Mouse (Mus musculus): ENCODE measurements around the gene Mphosph10. TPM values are rescaled to one million over a fixed set of nuclear protein-coding genes. Genes with fewer than 3 reads are reported as not detected.

The Mphosph10 gene
- total and polyA plus RNA-seq, 2 experiments from 2014 or later = 2.6 to 18.4 TPM

GRCm38 (mm10) chr7:64349147-64349861, 42.8 kb downstream of the Mphosph10 start:
- no peak overlapping the region for H3K4me3 ChIP-seq (ENCODE audit: low read depth, low read length)
- H3K27ac ChIP-seq (ENCODE audit: low read depth) = no peak overlapping the region
- H3K36me3 ChIP-seq (replicated peaks; ENCODE audit: control insufficient read depth, insufficient read depth, low read length) = peaks cover 67% of the 10 kb centered on the region
- no peak overlapping the region for H3K4me2 ChIP-seq (ENCODE audit: low read depth, low read length)
- DNase-seq (ENCODE audit: low spot score) = no peak
- no peaks in the 10 kb centered on the region for H3K27me3 ChIP-seq (ENCODE audit: control insufficient read depth, insufficient read depth, low read length)
- no peak for ATAC-seq (ENCODE audit: insufficient read depth, low read depth)
- 76% methylated on average over 15 of the region's 15 CpGs for WGBS
- TF ChIP-seq EP300 (IDR thresholded peaks at IDR 0.05; ENCODE audit: low read depth) = no peak
- TF ChIP-seq CTCF (IDR thresholded peaks at IDR 0.05; ENCODE audit: low read depth) = no peak
- H3K4me1 ChIP-seq (ENCODE audit: control insufficient read depth, insufficient read depth) = no peaks in the 10 kb centered on the region
- H3K9ac ChIP-seq (replicated peaks; ENCODE audit: low read depth, low read length) = no peak overlapping the region
- H3K9me3 ChIP-seq (replicated peaks; ENCODE audit: control insufficient read depth, low read length) = no peaks in the 10 kb centered on the region

- Histone ChIP-seq H3K9me3 (replicated peaks; ENCODE audit: control insufficient read depth, low read length) (no peaks in the 10 kb centered on the region), H3K9ac (replicated peaks; ENCODE audit: low read depth, low read length) (no peak overlapping the region), H3K36me3 (replicated peaks; ENCODE audit: control insufficient read depth, insufficient read depth, low read length) (peaks cover 58% of the 10 kb centered on the region), H3K4me2 (ENCODE audit: low read depth, low read length) (no peak overlapping the region), H3K27ac (ENCODE audit: low read depth) (no peak overlapping the region), H3K27me3 (ENCODE audit: control insufficient read depth, insufficient read depth, low read length) (no peaks in the 10 kb centered on the region), H3K4me1 (ENCODE audit: control insufficient read depth, insufficient read depth) (no peaks in the 10 kb centered on the region), H3K4me3 (ENCODE audit: low read depth, low read length) (no peak overlapping the region)
- TF ChIP-seq EP300 (IDR thresholded peaks at IDR 0.05; ENCODE audit: low read depth) (no peak), CTCF (IDR thresholded peaks at IDR 0.05; ENCODE audit: low read depth) (no peak)
- ATAC-seq (ENCODE audit: insufficient read depth, low read depth) (no peak), DNase-seq (ENCODE audit: low spot score) (no peak)
- 93% methylated on average over 1 of the region's 1 CpGs for WGBS
These were observed 44.3 kb downstream of the Mphosph10 start for GRCm38 (mm10) chr7:64347813-64348212.

GRCm38 (mm10) chr7:64332686-64333085, 59.4 kb downstream of the Mphosph10 start:
- DNase-seq (ENCODE audit: low spot score) (no peak), ATAC-seq (ENCODE audit: insufficient read depth, low read depth) (no peak)
- H3K27me3 ChIP-seq (ENCODE audit: control insufficient read depth, insufficient read depth, low read length) = no peaks in the 10 kb centered on the region
- peaks cover 53% of the 10 kb centered on the region for H3K36me3 ChIP-seq (replicated peaks; ENCODE audit: control insufficient read depth, insufficient read depth, low read length)
- 90% methylated on average over 1 of the region's 1 CpGs for WGBS
- TF ChIP-seq CTCF (IDR thresholded peaks at IDR 0.05; ENCODE audit: low read depth) = no peak
- no peak for TF ChIP-seq EP300 (IDR thresholded peaks at IDR 0.05; ENCODE audit: low read depth)
- H3K4me2 ChIP-seq (ENCODE audit: low read depth, low read length) = no peak overlapping the region
- no peak overlapping the region for H3K9ac ChIP-seq (replicated peaks; ENCODE audit: low read depth, low read length)
- no peaks in the 10 kb centered on the region for H3K9me3 ChIP-seq (replicated peaks; ENCODE audit: control insufficient read depth, low read length)
- no peaks in the 10 kb centered on the region for H3K4me1 ChIP-seq (ENCODE audit: control insufficient read depth, insufficient read depth)
- no peak overlapping the region for H3K4me3 ChIP-seq (ENCODE audit: low read depth, low read length)
- no peak overlapping the region for H3K27ac ChIP-seq (ENCODE audit: low read depth)

GRCm38 (mm10) chr7:64331309-64331708, 60.8 kb downstream of the Mphosph10 start:
- ATAC-seq (ENCODE audit: insufficient read depth, low read depth) (no peak), DNase-seq (ENCODE audit: low spot score) (no peak)
- H3K4me1 ChIP-seq (ENCODE audit: control insufficient read depth, insufficient read depth) = no peaks in the 10 kb centered on the region
- no peak for TF ChIP-seq CTCF (IDR thresholded peaks at IDR 0.05; ENCODE audit: low read depth)
- no peak for TF ChIP-seq EP300 (IDR thresholded peaks at IDR 0.05; ENCODE audit: low read depth)
- WGBS = 85% methylated on average over 3 of the region's 3 CpGs
- H3K4me2 ChIP-seq (ENCODE audit: low read depth, low read length) = no peak overlapping the region
- H3K9me3 ChIP-seq (replicated peaks; ENCODE audit: control insufficient read depth, low read length) = no peaks in the 10 kb centered on the region
- H3K27me3 ChIP-seq (ENCODE audit: control insufficient read depth, insufficient read depth, low read length) = no peaks in the 10 kb centered on the region
- H3K27ac ChIP-seq (ENCODE audit: low read depth) = no peak overlapping the region
- no peak overlapping the region for H3K4me3 ChIP-seq (ENCODE audit: low read depth, low read length)
- peaks cover 45% of the 10 kb centered on the region for H3K36me3 ChIP-seq (replicated peaks; ENCODE audit: control insufficient read depth, insufficient read depth, low read length)
- H3K9ac ChIP-seq (replicated peaks; ENCODE audit: low read depth, low read length) = no peak overlapping the region

- Histone ChIP-seq H3K4me1 (ENCODE audit: control insufficient read depth, insufficient read depth) (no peaks in the 10 kb centered on the region), H3K9ac (replicated peaks; ENCODE audit: low read depth, low read length) (no peak overlapping the region), H3K27ac (ENCODE audit: low read depth) (no peak overlapping the region), H3K9me3 (replicated peaks; ENCODE audit: control insufficient read depth, low read length) (no peaks in the 10 kb centered on the region), H3K27me3 (ENCODE audit: control insufficient read depth, insufficient read depth, low read length) (no peaks in the 10 kb centered on the region), H3K4me2 (ENCODE audit: low read depth, low read length) (no peak overlapping the region), H3K4me3 (ENCODE audit: low read depth, low read length) (no peak overlapping the region), H3K36me3 (replicated peaks; ENCODE audit: control insufficient read depth, insufficient read depth, low read length) (peaks cover 29% of the 10 kb centered on the region)
- TF ChIP-seq EP300 (IDR thresholded peaks at IDR 0.05; ENCODE audit: low read depth) = no peak
- no peak for TF ChIP-seq CTCF (IDR thresholded peaks at IDR 0.05; ENCODE audit: low read depth)
- 81% methylated on average over 4 of the region's 4 CpGs for WGBS
- no peak for ATAC-seq (ENCODE audit: insufficient read depth, low read depth)
- no peak for DNase-seq (ENCODE audit: low spot score)
These were observed 64.6 kb downstream of the Mphosph10 start for GRCm38 (mm10) chr7:64327486-64327885.

- no peaks in the 10 kb centered on the region for H3K27me3 ChIP-seq (ENCODE audit: control insufficient read depth, insufficient read depth, low read length)
- DNase-seq (ENCODE audit: low spot score) = peak; percentile 49
- H3K4me2 ChIP-seq (ENCODE audit: low read depth, low read length) = no peak overlapping the region
- no peak overlapping the region for H3K27ac ChIP-seq (ENCODE audit: low read depth)
- no peaks in the 10 kb centered on the region for H3K9me3 ChIP-seq (replicated peaks; ENCODE audit: control insufficient read depth, low read length)
- ATAC-seq (ENCODE audit: insufficient read depth, low read depth) = no peak
- 8% methylated on average over 1 of the region's 1 CpGs for WGBS
- no peaks in the 10 kb centered on the region for H3K4me1 ChIP-seq (ENCODE audit: control insufficient read depth, insufficient read depth)
- H3K36me3 ChIP-seq (replicated peaks; ENCODE audit: control insufficient read depth, insufficient read depth, low read length) = peaks cover 27% of the 10 kb centered on the region
- TF ChIP-seq CTCF (IDR thresholded peaks at IDR 0.05; ENCODE audit: low read depth) = peak; percentile 81
- no peak for TF ChIP-seq EP300 (IDR thresholded peaks at IDR 0.05; ENCODE audit: low read depth)
- H3K9ac ChIP-seq (replicated peaks; ENCODE audit: low read depth, low read length) = no peak overlapping the region
- H3K4me3 ChIP-seq (ENCODE audit: low read depth, low read length) = no peak overlapping the region
These were observed 65.2 kb downstream of the Mphosph10 start for GRCm38 (mm10) chr7:64326892-64327291.

Other genes with a start within 250 kb of the Mphosph10 start
- not detected in 2 replicates for gene Trpm1, start 238.4 kb downstream of the Mphosph10 start, total RNA-seq (2014; rRNA removed; ENCODE audit: low replicate concordance)
- gene Trpm1, start 238.4 kb downstream of the Mphosph10 start, polyA plus RNA-seq (2015; fragmentation: Nextera tagmentation; extraction: Ambion mirVana) = 0.14 and 0.21 TPM in 2 replicates
- gene Mtmr10, start 104.6 kb downstream of the Mphosph10 start, total RNA-seq (2014; rRNA removed; ENCODE audit: low replicate concordance) = 5.3 TPM in 2 replicates
- gene Mtmr10, start 104.6 kb downstream of the Mphosph10 start, polyA plus RNA-seq (2015; fragmentation: Nextera tagmentation; extraction: Ambion mirVana) = 3.9 and 4.1 TPM in 2 replicates
- 4.6 and 8.9 TPM in 2 replicates for gene Fan1, start 18.2 kb downstream of the Mphosph10 start, total RNA-seq (2014; rRNA removed; ENCODE audit: low replicate concordance)
- 3.9 TPM in 2 replicates for gene Fan1, start 18.2 kb downstream of the Mphosph10 start, polyA plus RNA-seq (2015; fragmentation: Nextera tagmentation; extraction: Ambion mirVana)
- gene Mcee, start 339 bp upstream of the Mphosph10 start, total RNA-seq (2014; rRNA removed; ENCODE audit: low replicate concordance) = 13.2 and 53.1 TPM in 2 replicates
- 218 and 253 TPM in 2 replicates for gene Mcee, start 339 bp upstream of the Mphosph10 start, polyA plus RNA-seq (2015; fragmentation: Nextera tagmentation; extraction: Ambion mirVana)
- 2.9 TPM in 1 of 2 replicates, not detected in the other for gene Apba2, start 109.4 kb upstream of the Mphosph10 start, total RNA-seq (2014; rRNA removed; ENCODE audit: low replicate concordance)
- 0.42 and 0.48 TPM in 2 replicates for gene Apba2, start 109.4 kb upstream of the Mphosph10 start, polyA plus RNA-seq (2015; fragmentation: Nextera tagmentation; extraction: Ambion mirVana)

Data from heart, postnatal 0 days (tissue).